Comparison of ENCODE assay signal across 26 mouse cellular contexts in the genomic region with DNA sequence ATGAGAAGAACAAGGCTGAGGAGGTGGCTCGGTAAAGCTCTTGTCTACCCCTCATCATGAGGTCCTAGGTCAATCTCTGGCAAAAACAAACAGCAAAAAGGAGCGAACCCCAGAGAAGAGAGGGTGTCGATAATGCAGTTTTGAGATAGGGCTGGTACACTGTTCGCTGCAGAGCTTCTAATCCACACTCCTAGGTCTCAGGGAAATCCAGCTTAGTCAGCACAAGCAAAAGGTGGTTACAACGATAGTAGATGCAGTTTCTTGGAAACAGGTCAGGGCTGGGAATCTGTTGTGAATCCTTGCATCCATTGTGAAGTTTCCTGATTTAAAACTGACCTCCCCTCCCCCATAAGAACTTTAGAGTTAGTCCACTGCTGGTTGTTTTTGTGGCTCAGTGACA. TPM values are rescaled to one million over a fixed set of nuclear protein-coding genes. Genes with fewer than 3 reads are reported as not detected.
A peak's percentile ranks its signal among the peaks of the same experiment; 100 is the strongest.
DNase-seq lines count a peak whose midpoint lies in the region; ATAC-seq and TF ChIP-seq lines count a peak whose summit lies in the region.
"Had no signal": no experiment of that assay in that cellular context is flagged by ENCODE, and none has a peak within 500 bp of the region (broad histone marks: within the 10 kb centered on the region; RNA-seq: fewer than 3 reads in every experiment).

No protein-coding gene starts in this region.

- H3K27ac ChIP-seq in liver, embryonic 13.5 days = no peak overlapping the region
- no peak overlapping the region for H3K27ac ChIP-seq in CH12.LX (ENCODE audit: insufficient read depth, low read depth)
- H3K27ac ChIP-seq: embryonic facial prominence, embryonic 13.5 days; embryonic facial prominence, embryonic 15.5 days; forebrain, embryonic 10.5 days; forebrain, embryonic 12.5 days had no signal

- ATAC-seq in liver, embryonic 13.5 days (ENCODE audit: low read depth) = peak; percentile 48; the same call in 1 of the 2 replicates
- ATAC-seq: activated CD4-positive, CD25-positive, alpha-beta regulatory T cell, adult 4 months; CD4-positive, CD25-positive, alpha-beta regulatory T cell, adult 4 months; forebrain, embryonic 14.5 days; forebrain, embryonic 16.5 days; Patski had no signal

- H3K9ac ChIP-seq in liver, embryonic 13.5 days = no peak overlapping the region
- H3K9ac ChIP-seq in CH12.LX (ENCODE audit: insufficient read depth, low read depth) = no peak overlapping the region
- H3K9ac ChIP-seq: embryonic facial prominence, embryonic 13.5 days; embryonic facial prominence, embryonic 15.5 days; forebrain, embryonic 12.5 days had no signal

- no peak overlapping the region for H3K4me2 ChIP-seq in liver, embryonic 13.5 days
- H3K4me2 ChIP-seq in CH12.LX (ENCODE audit: insufficient read depth, low read depth, poor library complexity, severe bottlenecking) (no peak overlapping the region), myocyte (ENCODE audit: low read depth) (peak overlapping the region; percentile 2)
- H3K4me2 ChIP-seq: embryonic facial prominence, embryonic 13.5 days; embryonic facial prominence, embryonic 15.5 days; forebrain, embryonic 12.5 days had no signal

- TF ChIP-seq CTCF in CH12.LX (conservative IDR thresholded peaks at IDR 0.05 in 1 of 2, IDR thresholded peaks at IDR 0.05 in 1 of 2; ENCODE audit: low read depth in 2 of 2, low read length in 2 of 2) = no peak

- no peaks in the 10 kb centered on the region for H3K36me3 ChIP-seq in liver, embryonic 13.5 days
- H3K36me3 ChIP-seq in CH12.LX (replicated peaks in 1 of 2; ENCODE audit: control insufficient read depth in 1 of 2, insufficient read depth in 1 of 2, low read length in 1 of 2) = no peaks in the 10 kb centered on the region
- H3K36me3 ChIP-seq in myocyte (ENCODE audit: control insufficient read depth, insufficient read depth) = no peaks in the 10 kb centered on the region
- H3K36me3 ChIP-seq: embryonic facial prominence, embryonic 13.5 days; embryonic facial prominence, embryonic 15.5 days; forebrain, embryonic 10.5 days; forebrain, embryonic 12.5 days; G1E had no signal

- TF ChIP-seq POLR2A in CH12.LX (IDR thresholded peaks at IDR 0.05; ENCODE audit: low read depth, low read length) (no peak), myocyte (IDR thresholded peaks at IDR 0.05; ENCODE audit: insufficient read length, low read depth) (no peak)

- H3K4me1 ChIP-seq in liver, embryonic 13.5 days (replicated peaks) = peaks cover 5% of the 10 kb centered on the region
- peaks cover 13 to 44% of the 10 kb centered on the region in 2 experiments for H3K4me1 ChIP-seq in CH12.LX (ENCODE audit: control insufficient read depth in 1 of 2, insufficient read depth in 2 of 2)
- H3K4me1 ChIP-seq: embryonic facial prominence, embryonic 13.5 days; embryonic facial prominence, embryonic 15.5 days; forebrain, embryonic 12.5 days had no signal

- no peak overlapping the region for H3K4me3 ChIP-seq in liver, embryonic 13.5 days (replicated peaks)
- no peak overlapping the region for H3K4me3 ChIP-seq in CH12.LX (replicated peaks in 1 of 3; ENCODE audit: low read depth in 2 of 3, low read length in 2 of 3, poor library complexity in 1 of 3)
- no peak overlapping the region for H3K4me3 ChIP-seq in myocyte
- H3K4me3 ChIP-seq: embryonic facial prominence, embryonic 13.5 days; embryonic facial prominence, embryonic 15.5 days; erythroblast, embryonic 14.5 days; forebrain, embryonic 10.5 days; forebrain, embryonic 12.5 days had no signal

- no peak for TF ChIP-seq RAD21 in CH12.LX (IDR thresholded peaks at IDR 0.05; ENCODE audit: low read depth, low read length)

- H3K79me2 ChIP-seq in CH12.LX (replicated peaks; ENCODE audit: control insufficient read depth, extremely low read depth, insufficient read depth, poor library complexity, severe bottlenecking) (no peaks in the 10 kb centered on the region), myocyte (ENCODE audit: control insufficient read depth, insufficient read depth) (no peaks in the 10 kb centered on the region)

- no peak overlapping the region for H3ac ChIP-seq in myocyte (ENCODE audit: control insufficient read depth, insufficient read length)

- 55% methylated on average over 5 of the region's 5 CpGs for WGBS in liver, embryonic 13.5 days (ENCODE audit: insufficient replicate concordance)

- no peak for DNase-seq in liver, embryonic 13.5 days
- DNase-seq in liver (no peak), CH12.LX (ENCODE audit: extremely low read depth) (no peak)
- no peak for DNase-seq in cerebellum, adult 11 months
- DNase-seq: adrenal gland, adult 8-10 months; adrenal gland, postnatal 14 days; adrenal gland, postnatal 36 days; B cell, adult 2 months; cerebellum, adult 18-20 months; cerebellum, adult 8-10 months; cerebellum, adult 9-11 months; cerebellum, postnatal 14 days; cerebellum, postnatal 36 days; embryo, embryonic 11 days had no signal

- dilution Hi-C loops in CH12.LX (cut with MboI; ENCODE audit: extremely low pct_ligation_motif_present, extremely low pct_unique_long_range_greater_than_20kb, low sequenced_read_pairs) = no loop called here

- no peaks in the 10 kb centered on the region for H3K9me3 ChIP-seq in liver, embryonic 13.5 days (replicated peaks)
- H3K9me3 ChIP-seq in CH12.LX (replicated peaks; ENCODE audit: low read length) = no peaks in the 10 kb centered on the region
- H3K9me3 ChIP-seq: embryonic facial prominence, embryonic 13.5 days; embryonic facial prominence, embryonic 15.5 days; forebrain, embryonic 10.5 days; forebrain, embryonic 12.5 days; G1E had no signal

- no peak for TF ChIP-seq EP300 in CH12.LX (IDR thresholded peaks at IDR 0.05; ENCODE audit: low read length)

- in situ Hi-C loops in CH12.LX (cut with MboI; ENCODE audit: low pct_ligation_motif_present, low pct_unique_long_range_greater_than_20kb, low sequenced_read_pairs) = no loop called here

- peaks cover 18% of the 10 kb centered on the region for H3K27me3 ChIP-seq in liver, embryonic 13.5 days
- H3K27me3 ChIP-seq in CH12.LX (replicated peaks) (no peaks in the 10 kb centered on the region), myocyte (ENCODE audit: control insufficient read depth, insufficient read depth, insufficient read length) (no peaks in the 10 kb centered on the region)
- H3K27me3 ChIP-seq: embryonic facial prominence, embryonic 13.5 days; embryonic facial prominence, embryonic 15.5 days; forebrain, embryonic 12.5 days; Patski had no signal

TF ChIP-seq in CH12.LX, 34 proteins besides CTCF, POLR2A, EP300 and RAD21:
- TF ChIP-seq MAFK (IDR thresholded peaks at IDR 0.05; ENCODE audit: insufficient replicate concordance, low read length) = 0 out of 2 replicates have a peak, but pooled peaks have one; percentile 56
- TF ChIP-seq SIN3A (IDR thresholded peaks at IDR 0.05; ENCODE audit: low read length) = no peak
- no peak for TF ChIP-seq E2F4 (IDR thresholded peaks at IDR 0.05; ENCODE audit: insufficient replicate concordance, low read depth, low read length)
- no peak for TF ChIP-seq HCFC1 (IDR thresholded peaks at IDR 0.05; ENCODE audit: low read depth, low read length)
- TF ChIP-seq TBP (conservative IDR thresholded peaks at IDR 0.05; ENCODE audit: low read depth, low read length) = no peak
- no peak for TF ChIP-seq CHD1 (IDR thresholded peaks at IDR 0.05; ENCODE audit: low read depth, low read length)
- TF ChIP-seq MAX (IDR thresholded peaks at IDR 0.05; ENCODE audit: low read length) = no peak
- TF ChIP-seq USF2 (conservative IDR thresholded peaks at IDR 0.05; ENCODE audit: low read depth, low read length) = no peak
- TF ChIP-seq JUND (conservative IDR thresholded peaks at IDR 0.05; ENCODE audit: low read depth, low read length) = no peak
TF ChIP-seq in CH12.LX: peak in this region for 1.

TF ChIP-seq in myocyte, 11 proteins besides CTCF, POLR2A, EP300 and RAD21:
- TF ChIP-seq MYOG (IDR thresholded peaks at IDR 0.05; ENCODE audit: control insufficient read depth in 1 of 3, insufficient read depth in 1 of 3, insufficient read length in 2 of 3, low read depth in 2 of 3) (no peak), POLR2AphosphoS2 (IDR thresholded peaks at IDR 0.05; ENCODE audit: insufficient read length, low read depth) (no peak), E2F4 (IDR thresholded peaks at IDR 0.05; ENCODE audit: insufficient read depth) (no peak), CEBPB (IDR thresholded peaks at IDR 0.05; ENCODE audit: insufficient read depth, poor library complexity, severe bottlenecking) (no peak), SRF (IDR thresholded peaks at IDR 0.05; ENCODE audit: control insufficient read depth, insufficient read length, low read depth) (no peak), MYOD1 (IDR thresholded peaks at IDR 0.05; ENCODE audit: control insufficient read depth in 1 of 3, insufficient read length in 2 of 3, low read depth in 2 of 3) (no peak), MAX (IDR thresholded peaks at IDR 0.05; ENCODE audit: low read depth) (no peak), TCF12 (IDR thresholded peaks at IDR 0.05; ENCODE audit: insufficient read depth, poor library complexity, severe bottlenecking) (no peak), TCF3 (IDR thresholded peaks at IDR 0.05; ENCODE audit: insufficient read length, low read depth) (no peak), USF1 (IDR thresholded peaks at IDR 0.05; ENCODE audit: low read depth) (no peak)

RNA-seq across cellular contexts. Expression of a gene that starts 9.8 kb away (rescaled TPM):
- 31.8 and 32.2 TPM in 2 replicates for polyA plus RNA-seq in liver, embryonic 13.5 days (2015; fragmentation: Nextera tagmentation; extraction: Ambion mirVana)
- total RNA-seq in CH12.LX (2012; rRNA removed) (50.1 and 50.2 TPM in 2 replicates), CH12.LX (2014; rRNA removed) (85.3 and 90.9 TPM in 2 replicates)
- polyA plus RNA-seq in CH12.LX (2012; ENCODE audit: insufficient read length, low read depth) (67.6 and 68.6 TPM in 2 replicates), myocyte (2012; fragmentation: generic; extraction: Trizol) (133 TPM)
